Mouse (Mus musculus): ENCODE measurements around the gene Cdc14a. TPM values are rescaled to one million over a fixed set of nuclear protein-coding genes. Genes with fewer than 3 reads are reported as not detected.
A peak's percentile ranks its signal among the peaks of the same experiment; 100 is the strongest.

The Cdc14a gene
- polyA plus RNA-seq (2016; fragmentation: Nextera tagmentation; extraction: Ambion mirVana) = 16.9 and 18.4 TPM in 2 replicates

DNA sequence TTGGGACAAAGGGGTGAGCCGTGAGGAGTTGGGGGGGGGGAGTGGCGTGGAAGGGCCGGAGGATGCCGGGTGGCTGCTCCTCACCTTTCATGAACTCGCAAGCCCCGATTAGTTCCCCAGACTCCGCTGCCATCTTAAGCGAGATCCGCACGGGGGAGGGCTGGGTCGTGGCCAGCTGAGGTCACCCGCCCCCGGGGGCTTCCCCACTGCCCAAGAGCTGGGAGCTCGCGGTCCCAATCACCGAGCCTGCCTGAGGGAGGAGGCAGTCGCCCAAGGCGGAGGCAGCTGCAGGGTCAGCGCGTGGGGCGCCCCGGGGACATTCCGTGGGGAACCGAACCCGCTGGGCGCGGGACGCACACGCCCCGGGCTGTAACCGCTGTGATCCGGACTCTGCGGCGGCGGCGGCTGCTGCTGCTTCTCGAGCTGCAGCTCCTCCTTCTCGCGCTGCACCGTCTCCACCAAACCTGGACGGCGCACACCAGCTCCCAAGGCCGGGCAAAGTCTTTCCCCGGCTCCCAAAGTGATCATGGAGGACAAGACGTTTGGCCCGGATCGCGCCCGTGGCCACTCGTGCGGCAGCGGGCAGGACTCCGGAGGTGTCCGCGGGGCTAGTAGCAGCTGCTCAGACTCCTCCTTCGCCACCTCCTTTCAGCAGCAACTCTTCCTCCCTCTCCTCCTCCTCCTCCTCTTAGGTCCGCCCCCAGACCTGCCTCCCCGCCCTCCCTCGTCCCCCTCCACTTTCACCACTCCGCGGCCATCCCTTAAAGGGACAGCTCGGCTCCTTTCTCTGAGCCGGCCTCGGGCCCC lies at the start of gene Cdc14a:
Gene Cdc14a (minus strand): TSS at position 680 of the 807 bp plus-strand sequence.
- no peaks in the 10 kb centered on the region for H3K27me3 ChIP-seq (ENCODE audit: low read depth, poor library complexity, severe bottlenecking)
- peak; percentile 97 for DNase-seq (ENCODE audit: low spot score)
- H3K9me3 ChIP-seq (replicated peaks) = no peaks in the 10 kb centered on the region
- peaks cover 30% of the 10 kb centered on the region for H3K4me1 ChIP-seq
- H3K27ac ChIP-seq (replicated peaks) = peak within 1 kb of the TSS; percentile 98
- peaks cover 22% of the 10 kb centered on the region for H3K36me3 ChIP-seq
- H3K4me3 ChIP-seq = peak within 1 kb of the TSS; percentile 98
- WGBS = under 1% methylated on average over 58 of the region's 64 CpGs

DNA sequence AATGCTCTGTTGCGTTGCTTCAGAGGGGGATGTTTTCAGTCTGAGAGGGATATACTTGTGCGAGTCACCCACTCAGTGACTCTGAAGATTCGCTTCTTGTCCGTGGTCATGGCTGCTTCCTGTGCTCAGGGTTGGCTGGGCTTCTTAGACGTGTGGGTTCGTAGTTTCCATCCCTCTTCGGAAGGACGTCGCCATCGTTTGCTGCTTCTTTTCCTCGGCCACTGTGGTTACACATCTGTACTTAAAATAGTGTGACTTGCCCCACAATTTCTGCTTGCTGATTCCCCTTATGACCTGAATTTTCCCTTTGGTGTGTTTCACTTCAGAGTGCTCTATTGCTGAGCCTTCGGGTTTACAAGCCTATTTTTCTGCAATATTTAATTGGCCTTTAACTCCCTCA lies 41.9 kb upstream of the Cdc14a start:
- Histone ChIP-seq H3K27me3 (ENCODE audit: low read depth, poor library complexity, severe bottlenecking) (no peaks in the 10 kb centered on the region), H3K4me1 (0 out of 2 replicates have a peak, but pooled peaks cover 5% of the 10 kb centered on the region), H3K36me3 (no peaks in the 10 kb centered on the region), H3K27ac (replicated peaks) (no peak overlapping the region), H3K4me3 (no peak overlapping the region), H3K9me3 (replicated peaks) (no peaks in the 10 kb centered on the region)
- 91% methylated on average over 12 of the region's 12 CpGs for WGBS
- DNase-seq (ENCODE audit: low spot score) = no peak

DNA sequence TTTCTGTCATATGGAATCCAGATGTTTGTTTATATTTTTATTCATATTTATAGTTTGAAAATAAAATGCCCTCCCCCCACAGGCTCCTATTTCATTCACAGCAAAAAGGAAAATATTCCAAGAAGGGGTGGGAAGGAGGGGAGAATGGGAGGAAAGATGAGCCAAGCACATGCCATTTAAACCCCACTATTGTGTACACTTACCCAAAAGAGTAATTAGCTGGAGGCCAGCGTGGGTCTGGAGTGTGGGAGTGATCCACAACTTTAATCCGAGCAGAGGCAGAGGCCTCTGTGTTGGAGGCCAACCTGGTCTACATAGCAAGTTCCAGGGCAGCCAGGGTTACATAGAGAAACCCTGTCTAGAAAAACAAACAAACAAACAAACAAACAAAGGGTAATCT lies 40.5 kb upstream of the Cdc14a start:
- Histone ChIP-seq H3K9me3 (replicated peaks) (no peaks in the 10 kb centered on the region), H3K36me3 (no peaks in the 10 kb centered on the region), H3K4me1 (0 out of 2 replicates have a peak, but pooled peaks cover 5% of the 10 kb centered on the region), H3K27me3 (ENCODE audit: low read depth, poor library complexity, severe bottlenecking) (no peaks in the 10 kb centered on the region), H3K27ac (replicated peaks) (no peak overlapping the region), H3K4me3 (no peak overlapping the region)
- 61% methylated on average over 2 of the region's 2 CpGs for WGBS
- no peak for DNase-seq (ENCODE audit: low spot score)

DNA sequence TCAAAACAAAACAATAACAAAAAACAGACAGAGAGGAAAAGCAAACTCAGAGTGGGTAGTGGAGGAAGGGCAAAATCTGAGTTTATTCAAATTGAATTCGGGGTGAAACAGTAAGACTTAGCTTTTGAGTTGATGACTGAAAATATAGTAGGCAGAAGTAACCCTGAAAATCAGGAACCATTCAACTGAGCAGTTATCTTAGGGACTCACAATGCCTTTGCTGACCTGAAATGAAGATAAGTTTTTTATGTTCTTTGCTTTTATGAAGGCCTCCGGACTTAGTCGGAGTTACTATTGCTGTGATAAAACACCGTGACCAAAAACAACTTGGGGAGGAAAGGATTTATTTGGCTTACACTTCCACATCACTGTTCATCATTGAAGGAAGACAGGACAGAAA lies 37.2 kb upstream of the Cdc14a start:
- 86% methylated on average over 4 of the region's 4 CpGs for WGBS
- no peaks in the 10 kb centered on the region for H3K27me3 ChIP-seq (ENCODE audit: low read depth, poor library complexity, severe bottlenecking)
- DNase-seq (ENCODE audit: low spot score) = no peak
- H3K9me3 ChIP-seq (replicated peaks) = peaks cover 12% of the 10 kb centered on the region; the same call in 1 of the 2 replicates
- H3K4me3 ChIP-seq = no peak overlapping the region
- H3K27ac ChIP-seq (replicated peaks) = no peak overlapping the region
- no peaks in the 10 kb centered on the region for H3K36me3 ChIP-seq
- 0 out of 2 replicates have a peak, but pooled peaks cover 5% of the 10 kb centered on the region for H3K4me1 ChIP-seq

DNA sequence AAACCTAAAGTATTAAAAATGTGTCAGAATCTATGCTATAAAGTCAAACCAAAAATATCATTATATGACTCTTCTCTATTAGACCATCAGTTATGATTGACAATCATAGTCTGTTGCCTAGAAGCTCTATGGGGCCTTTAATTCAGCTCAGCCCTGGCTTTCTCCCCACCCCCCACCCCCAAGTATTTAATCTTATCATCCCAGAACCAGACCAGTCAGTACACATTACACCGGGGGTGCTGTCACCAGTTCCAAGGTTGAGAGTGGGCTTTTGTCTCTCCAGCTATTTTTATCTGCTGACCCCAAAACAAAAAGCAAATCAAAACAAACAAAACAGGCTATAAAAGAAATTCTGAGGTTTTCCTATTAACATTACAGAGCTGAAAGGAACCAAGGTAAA lies 30.7 kb upstream of the Cdc14a start:
- Histone ChIP-seq H3K36me3 (no peaks in the 10 kb centered on the region), H3K27ac (replicated peaks) (no peak overlapping the region), H3K4me1 (no peaks in the 10 kb centered on the region), H3K9me3 (replicated peaks) (peaks cover 16% of the 10 kb centered on the region; the same call in 1 of the 2 replicates), H3K4me3 (no peak overlapping the region), H3K27me3 (ENCODE audit: low read depth, poor library complexity, severe bottlenecking) (no peaks in the 10 kb centered on the region)
- WGBS = 84% methylated on average over 1 of the region's 1 CpGs
- DNase-seq (ENCODE audit: low spot score) = no peak

DNA sequence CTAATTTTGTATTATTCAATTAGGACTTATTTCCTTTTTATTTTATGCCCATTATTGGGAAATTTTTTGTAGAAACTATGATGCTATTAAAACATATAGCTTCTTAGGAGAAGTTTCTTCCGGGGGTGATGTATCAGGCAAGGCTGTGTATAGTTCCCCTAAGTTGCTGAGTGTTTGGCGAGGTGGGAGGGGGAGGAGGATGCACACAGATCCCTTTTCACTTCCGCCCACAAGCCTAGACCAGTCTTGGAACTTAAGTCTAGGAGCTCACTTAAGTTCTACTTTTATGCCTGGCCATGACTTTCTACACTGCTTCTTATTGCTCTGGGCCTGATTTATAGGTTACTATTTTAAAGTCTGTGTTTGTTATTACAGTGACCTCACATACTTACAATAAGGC lies 26.9 kb upstream of the Cdc14a start:
- H3K36me3 ChIP-seq = no peaks in the 10 kb centered on the region
- H3K4me1 ChIP-seq = no peaks in the 10 kb centered on the region
- H3K4me3 ChIP-seq = no peak overlapping the region
- DNase-seq (ENCODE audit: low spot score) = no peak
- peaks cover 4% of the 10 kb centered on the region; the same call in 1 of the 2 replicates for H3K9me3 ChIP-seq (replicated peaks)
- no peaks in the 10 kb centered on the region for H3K27me3 ChIP-seq (ENCODE audit: low read depth, poor library complexity, severe bottlenecking)
- 81% methylated on average over 3 of the region's 3 CpGs for WGBS
- H3K27ac ChIP-seq (replicated peaks) = no peak overlapping the region

DNA sequence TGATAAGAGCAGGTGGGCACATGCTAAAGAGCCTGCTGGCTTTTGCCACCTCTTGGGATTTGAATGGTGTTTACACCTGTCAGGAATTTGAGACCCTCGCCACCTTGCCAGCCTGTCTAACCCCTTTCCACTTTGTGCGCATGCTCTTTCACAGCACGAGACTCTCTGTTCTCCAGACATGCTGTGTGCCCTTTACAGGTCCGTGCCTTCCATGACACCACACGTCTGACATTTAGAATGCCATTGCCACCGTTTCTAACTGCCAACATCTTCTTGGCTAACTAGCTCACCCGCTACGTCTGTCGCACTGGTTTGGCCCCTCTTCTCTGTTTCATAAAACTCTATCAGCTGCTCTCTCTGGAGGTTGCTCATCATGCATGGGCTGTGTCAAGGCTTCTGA lies 20.5 kb upstream of the Cdc14a start:
- no peak overlapping the region for H3K27ac ChIP-seq (replicated peaks)
- H3K4me1 ChIP-seq = no peaks in the 10 kb centered on the region
- no peaks in the 10 kb centered on the region for H3K27me3 ChIP-seq (ENCODE audit: low read depth, poor library complexity, severe bottlenecking)
- no peaks in the 10 kb centered on the region for H3K36me3 ChIP-seq
- H3K9me3 ChIP-seq (replicated peaks) = no peaks in the 10 kb centered on the region
- H3K4me3 ChIP-seq = no peak overlapping the region
- DNase-seq (ENCODE audit: low spot score) = no peak
- 93% methylated on average over 9 of the region's 9 CpGs for WGBS

DNA sequence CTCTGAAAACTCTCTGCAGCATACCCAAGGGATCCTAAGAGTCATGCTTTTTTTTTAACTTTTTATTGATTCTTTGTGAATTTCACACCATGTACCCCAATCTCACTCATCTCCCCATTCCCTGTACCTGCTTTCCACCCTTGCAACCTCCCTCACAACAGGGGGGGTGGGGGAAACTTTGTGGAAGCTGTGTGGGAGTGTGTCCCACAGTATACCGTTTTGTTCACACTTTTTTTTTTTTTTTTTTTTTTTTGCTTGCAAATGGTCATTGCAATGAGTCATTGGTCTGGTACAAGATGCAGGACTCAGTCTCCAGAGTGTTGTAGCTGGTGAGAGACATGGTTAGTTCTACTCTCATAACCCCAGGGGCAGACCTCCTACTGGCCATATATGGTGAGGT lies 19.0 kb upstream of the Cdc14a start:
- H3K36me3 ChIP-seq = no peaks in the 10 kb centered on the region
- 80% methylated on average over 1 of the region's 1 CpGs for WGBS
- H3K27ac ChIP-seq (replicated peaks) = no peak overlapping the region
- H3K27me3 ChIP-seq (ENCODE audit: low read depth, poor library complexity, severe bottlenecking) = no peaks in the 10 kb centered on the region
- no peak for DNase-seq (ENCODE audit: low spot score)
- H3K4me1 ChIP-seq = no peaks in the 10 kb centered on the region
- no peaks in the 10 kb centered on the region for H3K9me3 ChIP-seq (replicated peaks)
- no peak overlapping the region for H3K4me3 ChIP-seq

DNA sequence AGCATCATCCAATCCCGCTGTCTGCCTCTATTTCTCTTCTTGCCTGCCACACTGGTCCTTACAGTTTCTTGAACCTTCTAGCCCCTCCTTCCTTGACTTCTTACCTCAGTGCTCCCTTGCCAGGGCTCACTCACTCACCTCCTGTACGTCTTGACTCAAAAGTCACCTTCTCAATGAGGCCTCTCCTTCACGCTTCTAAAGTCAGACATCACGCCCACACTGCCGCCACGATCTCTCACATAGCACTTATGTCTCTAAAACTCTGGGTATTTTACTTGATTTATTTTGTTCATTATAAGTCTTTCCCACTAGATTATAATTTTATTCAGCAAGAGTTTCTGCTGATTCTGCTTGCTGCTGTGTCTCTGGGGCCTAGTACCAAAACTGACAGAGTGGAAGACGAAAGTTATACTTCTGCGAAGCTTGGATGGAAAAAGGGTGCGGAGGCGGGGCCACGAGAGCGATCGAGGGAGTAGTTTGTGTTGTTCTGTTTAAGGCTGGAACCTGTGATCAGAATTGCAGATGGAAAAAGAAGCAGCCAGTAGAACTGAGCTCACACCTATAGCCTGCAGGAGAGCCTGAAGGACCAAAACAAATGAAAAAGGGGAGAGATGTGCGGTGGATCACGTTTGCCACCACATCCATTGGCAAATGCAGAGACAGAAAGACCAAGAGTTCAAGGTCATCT lies 17.8 kb upstream of the Cdc14a start:
- H3K27ac ChIP-seq (replicated peaks) = no peak overlapping the region
- H3K9me3 ChIP-seq (replicated peaks) = no peaks in the 10 kb centered on the region
- H3K36me3 ChIP-seq = no peaks in the 10 kb centered on the region
- H3K4me1 ChIP-seq = no peaks in the 10 kb centered on the region
- H3K4me3 ChIP-seq = no peak overlapping the region
- WGBS = 93% methylated on average over 15 of the region's 15 CpGs
- no peaks in the 10 kb centered on the region for H3K27me3 ChIP-seq (ENCODE audit: low read depth, poor library complexity, severe bottlenecking)
- DNase-seq (ENCODE audit: low spot score) = no peak

DNA sequence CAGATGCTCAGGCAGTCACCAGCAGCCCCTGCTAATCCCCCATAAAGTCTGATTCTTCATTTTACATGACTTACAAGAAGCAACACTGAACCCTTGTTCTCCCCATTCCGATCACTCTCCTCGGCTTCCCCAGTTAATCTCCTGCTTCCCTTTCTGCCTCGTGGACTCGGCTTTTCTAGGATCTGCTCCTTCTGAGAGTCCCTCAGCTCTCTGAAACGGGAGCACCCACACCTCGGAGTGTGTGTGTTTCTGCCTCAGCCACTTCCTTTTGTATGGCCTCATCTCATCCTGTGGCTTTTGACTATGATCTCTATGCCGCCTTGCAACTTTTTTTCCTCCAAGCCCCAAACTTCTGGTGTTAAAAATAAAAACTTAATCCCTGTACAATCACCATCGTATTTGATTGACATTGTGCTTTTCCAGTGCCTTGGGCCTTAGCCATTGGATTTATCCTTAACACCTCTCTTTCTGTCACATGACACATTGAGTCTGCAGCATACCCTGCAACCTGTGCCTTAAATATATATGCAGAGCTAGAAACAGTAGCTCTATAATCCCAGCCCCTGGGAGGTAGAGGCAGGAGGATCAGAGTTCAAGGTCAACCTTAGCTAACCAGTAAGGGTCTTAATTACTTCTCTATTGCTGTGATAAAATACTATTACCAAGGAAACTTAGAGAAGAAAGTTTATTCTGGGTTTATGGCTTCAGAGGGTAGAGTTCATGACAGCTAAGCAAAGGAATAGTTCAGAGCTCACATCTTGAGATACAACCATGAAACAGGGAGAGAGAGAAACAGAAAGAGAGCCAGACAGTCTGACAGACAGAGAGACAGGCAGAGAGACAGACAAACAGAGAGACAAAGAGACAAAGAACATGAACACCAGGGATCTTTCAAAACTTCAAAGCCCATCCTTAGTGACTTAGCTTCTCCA lies 16.5 kb upstream of the Cdc14a start:
- Histone ChIP-seq H3K4me3 (no peak overlapping the region), H3K36me3 (no peaks in the 10 kb centered on the region), H3K27me3 (ENCODE audit: low read depth, poor library complexity, severe bottlenecking) (no peaks in the 10 kb centered on the region), H3K9me3 (replicated peaks) (no peaks in the 10 kb centered on the region), H3K4me1 (no peaks in the 10 kb centered on the region), H3K27ac (replicated peaks) (no peak overlapping the region)
- WGBS = 66% methylated on average over 8 of the region's 8 CpGs
- no peak for DNase-seq (ENCODE audit: low spot score)

DNA sequence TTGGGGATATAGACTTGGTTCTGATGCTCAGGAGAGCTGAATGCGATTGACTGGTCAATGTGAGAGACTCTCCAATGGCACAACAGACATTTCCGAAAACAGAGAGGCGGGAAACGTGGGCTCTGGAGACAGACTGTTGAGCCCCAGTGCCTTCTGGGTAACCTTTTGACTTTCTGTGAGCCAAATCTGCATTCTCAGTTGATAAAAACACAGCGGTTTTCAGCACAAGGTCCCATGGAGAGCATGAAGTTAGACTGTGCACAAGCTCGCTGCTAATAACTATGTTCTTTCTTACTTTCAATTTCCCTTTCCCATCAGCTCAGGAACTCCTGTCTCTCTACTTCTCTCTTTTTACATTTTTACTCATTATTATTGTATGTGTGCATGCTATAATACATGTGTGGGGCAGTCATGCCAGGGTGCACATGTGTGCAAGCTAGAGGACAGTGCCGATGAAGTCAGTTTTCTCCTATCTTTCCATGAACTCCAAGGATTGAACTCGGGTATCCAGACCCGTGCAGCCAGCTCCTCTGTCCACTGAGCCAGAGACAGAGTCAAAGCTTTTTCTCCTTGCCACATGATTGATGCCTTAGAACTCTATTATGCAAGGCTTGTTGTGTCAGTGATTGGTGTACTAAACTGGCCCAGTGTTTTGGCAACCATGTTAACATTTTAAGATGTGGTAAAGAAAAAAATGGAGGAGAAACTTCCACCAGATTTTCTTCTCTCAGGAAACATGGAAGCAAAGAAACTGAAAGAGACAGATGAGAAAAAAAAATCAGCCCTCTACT lies 13.2 kb upstream of the Cdc14a start:
- Histone ChIP-seq H3K4me3 (no peak overlapping the region), H3K27ac (replicated peaks) (no peak overlapping the region), H3K4me1 (no peaks in the 10 kb centered on the region), H3K9me3 (replicated peaks) (no peaks in the 10 kb centered on the region), H3K27me3 (ENCODE audit: low read depth, poor library complexity, severe bottlenecking) (no peaks in the 10 kb centered on the region), H3K36me3 (no peaks in the 10 kb centered on the region)
- WGBS = 89% methylated on average over 9 of the region's 9 CpGs
- DNase-seq (ENCODE audit: low spot score) = no peak

DNA sequence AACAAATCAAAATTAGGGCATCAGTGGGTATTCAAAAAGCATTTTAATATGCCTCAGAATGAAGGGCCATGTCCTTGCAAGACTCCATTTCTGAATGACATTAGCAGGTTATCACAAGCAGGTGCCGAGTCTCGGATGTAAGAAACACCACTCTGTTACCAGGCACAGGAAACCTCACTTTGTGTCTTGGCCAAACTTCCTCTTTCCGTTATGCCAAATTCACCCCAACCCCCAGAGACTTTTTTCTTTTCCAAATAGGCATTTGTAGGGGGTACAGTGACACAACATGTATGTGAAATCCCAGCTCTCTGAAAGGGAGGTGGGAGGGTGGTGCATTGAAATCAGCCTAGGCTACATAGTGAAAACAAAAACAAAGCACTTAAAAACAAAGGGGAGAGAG lies 12.3 kb upstream of the Cdc14a start:
- Histone ChIP-seq H3K27ac (replicated peaks) (no peak overlapping the region), H3K4me1 (no peaks in the 10 kb centered on the region), H3K27me3 (ENCODE audit: low read depth, poor library complexity, severe bottlenecking) (no peaks in the 10 kb centered on the region), H3K4me3 (no peak overlapping the region), H3K9me3 (replicated peaks) (no peaks in the 10 kb centered on the region), H3K36me3 (no peaks in the 10 kb centered on the region)
- 85% methylated on average over 3 of the region's 3 CpGs for whole genome bisulfite sequencing
- DNase-seq (ENCODE audit: low spot score) = no peak
